Mouse (Mus musculus) brain, embryonic 14.5 days (tissue): Measurements from ENCODE around the gene Lsamp.

ENCODE experiments used
- CTCF ChIP-seq: fragments of 200-500 bp; IDR thresholded peaks from 2 replicates; pipeline ENCODE4 v1.5.1; 2012; ENCODE audit warnings: inconsistent platforms, mild to moderate bottlenecking, moderate library complexity, borderline replicate concordance; ENCODE audit not compliant: insufficient read depth, insufficient read length; ENCODE audit errors: extremely low read depth
- POLR2A ChIP-seq: fragments of 200-500 bp; IDR thresholded peaks from 2 replicates; pipeline ENCODE4 v1.6.1; 2012; ENCODE audit warnings: mild to moderate bottlenecking, inconsistent platforms, borderline replicate concordance; ENCODE audit not compliant: poor library complexity, insufficient read depth, insufficient read length, severe bottlenecking; ENCODE audit errors: extremely low read depth

GRCm38 (mm10) chr16:41034746-41035145 is 1050.6 kb downstream of the Lsamp start:
- TF ChIP-seq POLR2A: no peak
- no peak for TF ChIP-seq CTCF
